Mouse (Mus musculus): ENCODE data around the gene Hyls1.

DNA sequence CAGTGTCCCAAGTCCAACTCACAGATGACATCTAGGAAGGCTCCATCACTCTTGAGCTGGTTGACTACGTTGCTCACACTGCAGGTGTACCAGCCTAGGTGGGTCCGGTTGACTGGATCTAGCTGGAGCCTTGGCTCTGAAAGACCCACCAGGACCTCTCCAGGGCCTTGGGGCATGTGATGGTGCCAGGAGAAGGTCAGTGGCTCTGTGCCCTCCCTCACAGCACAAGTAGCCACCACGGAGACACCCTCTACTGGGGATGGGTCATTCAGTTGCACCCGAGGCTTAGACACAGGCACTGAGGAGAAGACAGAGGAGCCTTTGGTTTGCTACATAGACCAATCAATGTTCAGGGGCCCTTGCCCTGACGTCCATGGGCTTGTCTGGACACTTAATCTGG is 54.0 kb downstream of the Hyls1 start:
- TF ChIP-seq MYOD1 (IDR thresholded peaks at IDR 0.05; ENCODE audit: control insufficient read depth in 1 of 3, insufficient read length in 2 of 3, low read depth in 2 of 3), result no peak
- TF ChIP-seq POLR2A (IDR thresholded peaks at IDR 0.05; ENCODE audit: insufficient read length, low read depth), result no peak
- no peak for TF ChIP-seq USF1 (IDR thresholded peaks at IDR 0.05; ENCODE audit: low read depth)
- no peak for TF ChIP-seq POLR2AphosphoS2 (IDR thresholded peaks at IDR 0.05; ENCODE audit: insufficient read length, low read depth)
- no peak for TF ChIP-seq REST (IDR thresholded peaks at IDR 0.05; ENCODE audit: insufficient read depth, insufficient read length)
- no peak for TF ChIP-seq CEBPB (IDR thresholded peaks at IDR 0.05; ENCODE audit: insufficient read depth, poor library complexity, severe bottlenecking)
- no peak for TF ChIP-seq TCF12 (IDR thresholded peaks at IDR 0.05; ENCODE audit: insufficient read depth, poor library complexity, severe bottlenecking)
- TF ChIP-seq E2F4 (IDR thresholded peaks at IDR 0.05; ENCODE audit: insufficient read depth), result no peak
- no peak for TF ChIP-seq MAX (IDR thresholded peaks at IDR 0.05; ENCODE audit: low read depth)
- TF ChIP-seq SRF (IDR thresholded peaks at IDR 0.05; ENCODE audit: control insufficient read depth, insufficient read length, low read depth), result no peak
- no peak for TF ChIP-seq TCF3 (IDR thresholded peaks at IDR 0.05; ENCODE audit: insufficient read length, low read depth)
